Mouse (Mus musculus) intestine, embryonic 14.5 days (tissue): ENCODE measurements around the gene 4930402F06Rik. TPM values are rescaled to one million over a fixed set of nuclear protein-coding genes. Genes with fewer than 3 reads are reported as not detected.
A peak's percentile ranks its signal among the peaks of the same experiment; 100 is the strongest.

Source experiments
- ATAC-seq: fragments of 200-750 bp; cut with Nextera tagmentation; replicated peaks from 2 replicates; pipeline ENCODE4 v1.8.0; 2017; ENCODE audit warnings: low read depth, moderate number of reproducible peaks, moderate TSS enrichment, moderate library complexity; ENCODE audit not compliant: low FRiP score, low TSS enrichment
- DNase-seq: peaks from one replicate; pipeline ENCODE4 v3.0.0-alpha.2; 2018; ENCODE audit warnings: low spot score
- H3K27ac ChIP-seq: fragments of 300-500 bp; sonication (generic); 2 replicates; pipeline ENCODE4 v1.5.1; 2014; ENCODE audit warnings: low read depth, mild to moderate bottlenecking, control low read depth
- H3K27me3 ChIP-seq: fragments of 300-500 bp; sonication (generic); replicated peaks from 2 replicates; pipeline ENCODE4 v1.6.1; 2014; ENCODE audit warnings: low read length, control low read depth; ENCODE audit not compliant: control insufficient read depth, insufficient read depth
- H3K36me3 ChIP-seq: fragments of 300-500 bp; sonication (generic); 2 replicates; pipeline ENCODE4 v1.6.1; 2014; ENCODE audit warnings: low read length, control low read depth; ENCODE audit not compliant: control insufficient read depth, insufficient read depth
- H3K4me1 ChIP-seq: fragments of 300-500 bp; sonication (generic); replicated peaks from 2 replicates; pipeline ENCODE4 v1.6.1; 2014; ENCODE audit warnings: low read length, control low read depth, mixed read lengths; ENCODE audit not compliant: control insufficient read depth, insufficient read depth
- H3K4me2 ChIP-seq: fragments of 300-500 bp; sonication (generic); 2 replicates; pipeline ENCODE4 v1.6.1; 2014; ENCODE audit warnings: low read length
- H3K4me3 ChIP-seq: fragments of 300-500 bp; sonication (generic); 2 replicates; pipeline ENCODE4 v1.5.1; 2014; ENCODE audit warnings: low read depth, low read length, control low read depth, mixed read lengths
- H3K9ac ChIP-seq: fragments of 300-500 bp; sonication (generic); 2 replicates; pipeline ENCODE4 v1.6.1; 2014; ENCODE audit warnings: mild to moderate bottlenecking, low read length
- H3K9me3 ChIP-seq: fragments of 300-500 bp; sonication (generic); 2 replicates; pipeline ENCODE4 v1.6.1; 2016; ENCODE audit warnings: low read length, control low read depth; ENCODE audit not compliant: control insufficient read depth
- WGBS: fragments of 180-500 bp; shearing (Covaris S2); extraction: QIAGEN DNeasy Blood & Tissue Kit; methylation state at CpG from one replicate; pipeline ENCODE4 v1.1.7; 2014; 5-methylcytosine and 5-hydroxymethylcytosine counted together
- polyA plus RNA-seq: library from polyadenylated mRNA; unstranded; fragments of >200 nt; fragmentation: Nextera tagmentation; extraction: Ambion mirVana; gene quantifications from 2 replicates; pipeline ENCODE4 v1.2.1, GENCODE M21; 2014

The 4930402F06Rik gene
- polyA plus RNA-seq, result not detected in 2 replicates

- 62% methylated on average over 5 of the region's 5 CpGs for WGBS
- no peak within 1 kb of the TSS for H3K4me3 ChIP-seq
- H3K27ac ChIP-seq, result no peak within 1 kb of the TSS
- H3K9ac ChIP-seq, result no peak within 1 kb of the TSS
- peak; percentile 46 for DNase-seq
- no peaks in the 10 kb centered on the region for H3K27me3 ChIP-seq
- no peaks in the 10 kb centered on the region for H3K9me3 ChIP-seq
- no peak within 1 kb of the TSS for H3K4me2 ChIP-seq
- 0 out of 2 replicates have a peak, but pooled peaks cover 4% of the 10 kb centered on the region for H3K4me1 ChIP-seq
- ATAC-seq, result 0 out of 2 replicates have a peak, but pooled peaks have one; percentile 23
- peaks cover 13% of the 10 kb centered on the region; the same call in 1 of the 2 replicates for H3K36me3 ChIP-seq
These were observed at the start of gene 4930402F06Rik for GRCm38 (mm10) chr2:35397096-35397495. Gene 4930402F06Rik, minus strand, starts transcription at chr2:35397175.

GRCm38 (mm10) chr2:35446300-35446699 is 49.3 kb upstream of the 4930402F06Rik start:
- Histone ChIP-seq H3K4me3 (no peak overlapping the region), H3K4me1 (peaks cover 48% of the 10 kb centered on the region), H3K9me3 (no peaks in the 10 kb centered on the region), H3K9ac (no peak overlapping the region), H3K27me3 (no peaks in the 10 kb centered on the region), H3K36me3 (no peaks in the 10 kb centered on the region), H3K27ac (no peak overlapping the region), H3K4me2 (no peak overlapping the region)
- no peak for ATAC-seq
- 75% methylated on average over 5 of the region's 5 CpGs for WGBS
- DNase-seq, result no peak

GRCm38 (mm10) chr2:35445610-35446009 is 48.6 kb upstream of the 4930402F06Rik start:
- ATAC-seq (no peak), DNase-seq (no peak)
- Histone ChIP-seq H3K9me3 (no peaks in the 10 kb centered on the region), H3K4me1 (peaks cover 48% of the 10 kb centered on the region), H3K27ac (0 out of 2 replicates have a peak overlapping the region, but pooled peaks have one; percentile 69), H3K27me3 (no peaks in the 10 kb centered on the region), H3K9ac (no peak overlapping the region), H3K4me3 (no peak overlapping the region), H3K4me2 (no peak overlapping the region), H3K36me3 (no peaks in the 10 kb centered on the region)
- WGBS, result 69% methylated on average over 7 of the region's 7 CpGs

GRCm38 (mm10) chr2:35444764-35445262 is 47.8 kb upstream of the 4930402F06Rik start:
- ATAC-seq, result no peak
- no peak overlapping the region for H3K4me3 ChIP-seq
- no peaks in the 10 kb centered on the region for H3K27me3 ChIP-seq
- no peaks in the 10 kb centered on the region for H3K36me3 ChIP-seq
- no peaks in the 10 kb centered on the region for H3K9me3 ChIP-seq
- no peak for DNase-seq
- peak overlapping the region; percentile 69 for H3K27ac ChIP-seq
- peak overlapping the region; percentile 14; the same call in 1 of the 2 replicates for H3K4me2 ChIP-seq
- H3K9ac ChIP-seq, result no peak overlapping the region
- peaks cover 48% of the 10 kb centered on the region for H3K4me1 ChIP-seq
- WGBS, result 45% methylated on average over 6 of the region's 6 CpGs

GRCm38 (mm10) chr2:35443981-35444763 is 47.2 kb upstream of the 4930402F06Rik start:
- peak overlapping the region; percentile 14; the same call in 1 of the 2 replicates for H3K4me2 ChIP-seq
- no peak overlapping the region for H3K4me3 ChIP-seq
- H3K9ac ChIP-seq, result no peak overlapping the region
- DNase-seq (no peak), ATAC-seq (no peak)
- no peaks in the 10 kb centered on the region for H3K9me3 ChIP-seq
- peak overlapping the region; percentile 69 for H3K27ac ChIP-seq
- H3K36me3 ChIP-seq, result no peaks in the 10 kb centered on the region
- whole genome bisulfite sequencing, result 42% methylated on average over 16 of the region's 16 CpGs
- H3K4me1 ChIP-seq, result peaks cover 48% of the 10 kb centered on the region
- H3K27me3 ChIP-seq, result no peaks in the 10 kb centered on the region

GRCm38 (mm10) chr2:35443325-35443724 is 46.4 kb upstream of the 4930402F06Rik start:
- Histone ChIP-seq H3K4me2 (no peak overlapping the region), H3K9me3 (no peaks in the 10 kb centered on the region), H3K4me1 (peaks cover 40% of the 10 kb centered on the region), H3K27me3 (no peaks in the 10 kb centered on the region), H3K27ac (no peak overlapping the region), H3K36me3 (no peaks in the 10 kb centered on the region), H3K4me3 (no peak overlapping the region), H3K9ac (no peak overlapping the region)
- 70% methylated on average over 5 of the region's 5 CpGs for WGBS
- DNase-seq, result no peak
- no peak for ATAC-seq

- no peak overlapping the region for H3K27ac ChIP-seq
- no peaks in the 10 kb centered on the region for H3K27me3 ChIP-seq
- no peak overlapping the region for H3K9ac ChIP-seq
- DNase-seq (no peak), ATAC-seq (no peak)
- no peaks in the 10 kb centered on the region for H3K9me3 ChIP-seq
- H3K36me3 ChIP-seq, result no peaks in the 10 kb centered on the region
- no peak overlapping the region for H3K4me3 ChIP-seq
- 80% methylated on average over 6 of the region's 6 CpGs for WGBS
- H3K4me1 ChIP-seq, result peaks cover 37% of the 10 kb centered on the region
- no peak overlapping the region for H3K4me2 ChIP-seq
These were observed 45.1 kb upstream of the 4930402F06Rik start for GRCm38 (mm10) chr2:35442079-35442478.

GRCm38 (mm10) chr2:35441419-35441818 is 44.4 kb upstream of the 4930402F06Rik start:
- H3K4me2 ChIP-seq, result no peak overlapping the region
- H3K27ac ChIP-seq, result no peak overlapping the region
- H3K36me3 ChIP-seq, result no peaks in the 10 kb centered on the region
- no peak overlapping the region for H3K9ac ChIP-seq
- WGBS, result 69% methylated on average over 6 of the region's 6 CpGs
- H3K4me3 ChIP-seq, result no peak overlapping the region
- ATAC-seq, result no peak
- H3K27me3 ChIP-seq, result no peaks in the 10 kb centered on the region
- DNase-seq, result no peak
- no peaks in the 10 kb centered on the region for H3K9me3 ChIP-seq
- H3K4me1 ChIP-seq, result peaks cover 37% of the 10 kb centered on the region
